Mouse (Mus musculus): ENCODE data around the gene Samsn1.

Samsn1 gene

GRCm38 (mm10) chr16:75961036-75961435 lies 61.0 kb downstream of the Samsn1 start:
- DNase-seq (ENCODE audit: low read depth, low spot score): no peak

- DNase-seq (ENCODE audit: low read depth, low spot score): no peak
These were observed 88.7 kb downstream of the Samsn1 start for GRCm38 (mm10) chr16:75933357-75933756.

- no peak for DNase-seq (ENCODE audit: low read depth, low spot score)
These were observed 91.9 kb downstream of the Samsn1 start for GRCm38 (mm10) chr16:75930222-75930553.

GRCm38 (mm10) chr16:75929536-75930221 lies 92.4 kb downstream of the Samsn1 start:
- DNase-seq (ENCODE audit: low read depth, low spot score): no peak

- no peak for DNase-seq (ENCODE audit: low read depth, low spot score)
These were observed 95.6 kb downstream of the Samsn1 start for GRCm38 (mm10) chr16:75926511-75926910.

GRCm38 (mm10) chr16:75920870-75921269 lies 101.2 kb downstream of the Samsn1 start:
- DNase-seq (ENCODE audit: low read depth, low spot score): no peak

- DNase-seq (ENCODE audit: low read depth, low spot score): no peak
These were observed 102.8 kb downstream of the Samsn1 start for GRCm38 (mm10) chr16:75919298-75919697.

- DNase-seq (ENCODE audit: low read depth, low spot score): no peak
These were observed 104.4 kb downstream of the Samsn1 start for GRCm38 (mm10) chr16:75917712-75918111.

GRCm38 (mm10) chr16:75912051-75912450 lies 110.0 kb downstream of the Samsn1 start:
- DNase-seq (ENCODE audit: low read depth, low spot score): no peak

- no peak for DNase-seq (ENCODE audit: low read depth, low spot score)
These were observed 113.2 kb downstream of the Samsn1 start for GRCm38 (mm10) chr16:75908635-75909494.

- DNase-seq (ENCODE audit: low read depth, low spot score): no peak
These were observed 115.3 kb downstream of the Samsn1 start for GRCm38 (mm10) chr16:75906790-75907189.

GRCm38 (mm10) chr16:75906260-75906659 lies 115.8 kb downstream of the Samsn1 start:
- DNase-seq (ENCODE audit: low read depth, low spot score): no peak

- no peak for DNase-seq (ENCODE audit: low read depth, low spot score)
These were observed 116.8 kb downstream of the Samsn1 start for GRCm38 (mm10) chr16:75905324-75905723.

GRCm38 (mm10) chr16:75904072-75904471 lies 118.0 kb downstream of the Samsn1 start:
- no peak for DNase-seq (ENCODE audit: low read depth, low spot score)

- no peak for DNase-seq (ENCODE audit: low read depth, low spot score)
These were observed 119.1 kb downstream of the Samsn1 start for GRCm38 (mm10) chr16:75903028-75903427.

GRCm38 (mm10) chr16:75899885-75900620 lies 122.0 kb downstream of the Samsn1 start:
- DNase-seq (ENCODE audit: low read depth, low spot score): no peak

- DNase-seq (ENCODE audit: low read depth, low spot score): no peak
These were observed 124.2 kb downstream of the Samsn1 start for GRCm38 (mm10) chr16:75897828-75898367.

- DNase-seq (ENCODE audit: low read depth, low spot score): peak; percentile 4
These were observed 127.7 kb downstream of the Samsn1 start for GRCm38 (mm10) chr16:75894263-75894901.

- no peak for DNase-seq (ENCODE audit: low read depth, low spot score)
These were observed 128.6 kb downstream of the Samsn1 start for GRCm38 (mm10) chr16:75893470-75893869.

GRCm38 (mm10) chr16:75889081-75889646 lies 132.9 kb downstream of the Samsn1 start:
- no peak for DNase-seq (ENCODE audit: low read depth, low spot score)

GRCm38 (mm10) chr16:75887203-75887602 lies 134.9 kb downstream of the Samsn1 start:
- no peak for DNase-seq (ENCODE audit: low read depth, low spot score)

All from ES-CJ7 (cell line).